Mouse (Mus musculus) c-Kit-positive CD71-negative TER-119-negative erythroid progenitor cells, embryonic 14.5 days (primary cell): ENCODE results near the gene Cped1.
"Not testable (repeated sequence)": the region's sequence is repeated elsewhere in the genome, so short reads cannot be mapped to it uniquely, and the experiment has no call there.

ENCODE experiments used
- DNase-seq: peaks from one replicate; pipeline ENCODE4 v3.0.0-alpha.2; 2013; ENCODE audit warnings: low read depth

The Cped1 gene

GRCm38 (mm10) chr6:22026761-22027594 lies 41.3 kb downstream of the Cped1 start:
- DNase-seq, result no peak

GRCm38 (mm10) chr6:22027854-22028253 lies 42.1 kb downstream of the Cped1 start:
- DNase-seq, result no peak

GRCm38 (mm10) chr6:22030381-22030780 lies 44.7 kb downstream of the Cped1 start:
- no peak for DNase-seq

- DNase-seq, result no peak
Observed at GRCm38 (mm10) chr6:22033188-22033587, 47.5 kb downstream of the Cped1 start.

GRCm38 (mm10) chr6:22035408-22035807 lies 49.7 kb downstream of the Cped1 start:
- no peak for DNase-seq

- no peak for DNase-seq
Observed at GRCm38 (mm10) chr6:22035895-22036294, 50.2 kb downstream of the Cped1 start.

GRCm38 (mm10) chr6:22036396-22036795 lies 50.7 kb downstream of the Cped1 start:
- no peak for DNase-seq

GRCm38 (mm10) chr6:22036911-22037310 lies 51.2 kb downstream of the Cped1 start:
- DNase-seq, result no peak

GRCm38 (mm10) chr6:22037441-22038050 lies 51.8 kb downstream of the Cped1 start:
- DNase-seq, result no peak

- not testable (repeated sequence) for DNase-seq
Observed at GRCm38 (mm10) chr6:22039666-22040065, 54.0 kb downstream of the Cped1 start.

GRCm38 (mm10) chr6:22044880-22045605 lies 59.3 kb downstream of the Cped1 start:
- no peak for DNase-seq

GRCm38 (mm10) chr6:22047101-22047500 lies 61.4 kb downstream of the Cped1 start:
- no peak for DNase-seq

GRCm38 (mm10) chr6:22049093-22049492 lies 63.4 kb downstream of the Cped1 start:
- no peak for DNase-seq

- DNase-seq, result no peak
Observed at GRCm38 (mm10) chr6:22051526-22051925, 65.8 kb downstream of the Cped1 start.

- DNase-seq, result no peak
Observed at GRCm38 (mm10) chr6:22053014-22053413, 67.3 kb downstream of the Cped1 start.

GRCm38 (mm10) chr6:22064341-22064740 lies 78.6 kb downstream of the Cped1 start:
- no peak for DNase-seq

- no peak for DNase-seq
Observed at GRCm38 (mm10) chr6:22070603-22071322, 85.0 kb downstream of the Cped1 start.

- no peak for DNase-seq
Observed at GRCm38 (mm10) chr6:22071323-22071840, 85.7 kb downstream of the Cped1 start.

GRCm38 (mm10) chr6:22072737-22073136 lies 87.0 kb downstream of the Cped1 start:
- DNase-seq, result no peak

- no peak for DNase-seq
Observed at GRCm38 (mm10) chr6:22074232-22075083, 88.7 kb downstream of the Cped1 start.

GRCm38 (mm10) chr6:22078686-22079264 lies 93.1 kb downstream of the Cped1 start:
- no peak for DNase-seq
